Mouse (Mus musculus) cortical plate, adult 2 months (tissue): ENCODE measurements at regions not wholly inside any gene's neighbourhood (a gene's known extent, or its start where the extent isn't known, plus 50 kb on each side); places are given as distances from the start of the nearest gene placed in this dataset.

Source experiments
- CTCF ChIP-seq: fragments of 200-500 bp; IDR thresholded peaks from 2 replicates; pipeline ENCODE4 v1.5.1; 2011; ENCODE audit warnings: mild to moderate bottlenecking, control low read depth, low read length; ENCODE audit not compliant: insufficient read depth; ENCODE audit errors: extremely low read depth
- POLR2A ChIP-seq: fragments of 200-500 bp; IDR thresholded peaks from 2 replicates; pipeline ENCODE4 v1.6.1; 2011; ENCODE audit warnings: mild to moderate bottlenecking, low read length, control low read depth; ENCODE audit not compliant: insufficient read depth; ENCODE audit errors: extremely low read depth

DNA sequence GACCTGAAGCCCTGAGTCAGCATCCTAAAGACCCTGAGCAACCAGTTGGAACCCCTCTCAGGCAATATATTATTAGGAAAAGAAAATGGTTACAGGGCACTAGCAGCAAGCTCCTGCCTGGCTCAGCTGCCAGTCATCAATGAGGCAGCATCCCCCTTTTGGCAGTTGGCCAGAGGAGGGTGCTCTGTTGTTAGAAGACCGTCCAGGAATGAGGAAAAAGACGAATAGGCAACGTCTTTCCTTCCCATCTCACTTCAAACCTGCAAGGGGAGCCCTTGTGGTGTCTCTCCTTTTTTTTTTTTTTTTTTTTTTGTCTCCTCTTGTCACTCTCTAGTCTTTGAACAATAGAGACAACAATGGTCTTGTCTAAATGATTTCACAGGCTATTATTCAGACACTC is 452.8 kb downstream of the Gtdc1 start:
- TF ChIP-seq CTCF (no peak), POLR2A (no peak)
